Mouse (Mus musculus) cerebellum, postnatal 25 days (tissue): ENCODE results near the gene Pdzd7.

Experiments used
- DNase-seq, 2 experiments: peaks; one replicate each; pipeline ENCODE4 v3.0.0; 2021; ENCODE audit warnings: mixed read lengths in 2 of 2

Pdzd7 gene

DNA sequence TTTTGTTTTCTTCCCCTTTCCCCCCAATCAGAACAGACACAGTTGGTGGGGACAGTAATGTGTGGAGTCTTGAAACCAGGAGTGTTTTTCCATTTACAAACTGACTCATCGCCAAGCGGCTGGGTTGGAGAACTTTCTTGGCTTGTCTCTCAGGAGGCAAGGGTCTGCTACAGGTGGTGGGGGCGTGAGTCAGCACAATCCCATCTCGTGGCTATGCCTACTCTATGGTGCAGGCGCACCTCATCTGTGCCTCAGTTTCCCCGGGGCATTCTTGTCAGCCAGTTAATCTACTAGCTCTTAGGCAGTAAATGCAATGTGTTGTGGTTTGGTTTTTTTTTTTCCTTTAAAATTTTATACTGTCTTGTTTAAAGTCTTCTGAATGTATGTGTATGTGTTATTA, 62.2 kb downstream of the Pdzd7 start:
- peak in 1 of 2 experiments; percentile 9 for DNase-seq

DNA sequence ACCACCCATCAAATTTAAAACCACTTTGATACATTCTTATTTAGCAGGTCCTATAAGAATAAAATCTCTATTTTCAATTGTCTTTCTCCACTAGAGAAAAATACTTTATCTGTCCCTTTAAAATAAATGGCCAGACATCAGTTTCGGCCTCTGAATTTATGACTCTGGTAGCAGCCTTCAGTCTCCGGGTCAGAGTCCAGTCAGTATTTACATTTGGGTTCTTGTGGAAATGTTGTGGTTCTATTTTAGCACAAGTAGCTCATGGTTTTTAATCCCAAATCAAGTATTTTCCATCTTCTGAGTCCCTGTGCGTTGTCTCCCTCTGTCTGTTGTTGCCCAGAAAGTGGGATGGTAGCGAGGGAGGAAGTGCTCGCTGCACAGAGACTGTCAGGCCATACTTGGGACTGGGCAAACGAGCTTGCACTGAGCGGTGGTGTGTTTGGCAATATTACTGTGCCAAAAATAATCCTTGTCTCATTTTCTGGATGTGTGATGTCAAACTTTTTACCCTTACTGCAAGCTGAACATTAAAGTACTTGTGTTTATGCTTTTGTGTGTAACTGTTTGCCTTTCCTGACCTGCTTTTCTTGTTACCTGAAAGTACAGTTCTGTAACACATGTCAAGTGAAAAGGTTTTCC, 62.9 kb downstream of the Pdzd7 start:
- DNase-seq: no peak

DNA sequence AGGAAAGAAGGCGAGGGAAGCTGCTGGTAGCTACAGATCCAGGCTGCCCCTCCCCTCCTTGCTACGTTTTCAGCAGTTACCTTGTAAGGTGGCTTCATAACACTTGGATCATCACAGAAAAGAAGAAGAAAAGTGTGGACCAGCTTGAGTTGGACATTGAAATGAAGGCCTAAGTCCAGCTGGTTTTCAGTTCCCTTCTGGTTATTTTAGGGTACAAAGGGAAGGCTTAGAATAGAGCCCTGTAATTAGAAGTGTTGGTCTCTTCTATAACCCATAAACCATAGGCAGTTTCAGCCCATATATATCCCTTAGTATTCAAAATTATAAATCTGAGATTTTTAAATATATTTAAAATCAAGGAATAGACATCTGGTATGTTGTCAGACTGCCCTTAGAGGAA, 64.7 kb downstream of the Pdzd7 start:
- no peak for DNase-seq

DNA sequence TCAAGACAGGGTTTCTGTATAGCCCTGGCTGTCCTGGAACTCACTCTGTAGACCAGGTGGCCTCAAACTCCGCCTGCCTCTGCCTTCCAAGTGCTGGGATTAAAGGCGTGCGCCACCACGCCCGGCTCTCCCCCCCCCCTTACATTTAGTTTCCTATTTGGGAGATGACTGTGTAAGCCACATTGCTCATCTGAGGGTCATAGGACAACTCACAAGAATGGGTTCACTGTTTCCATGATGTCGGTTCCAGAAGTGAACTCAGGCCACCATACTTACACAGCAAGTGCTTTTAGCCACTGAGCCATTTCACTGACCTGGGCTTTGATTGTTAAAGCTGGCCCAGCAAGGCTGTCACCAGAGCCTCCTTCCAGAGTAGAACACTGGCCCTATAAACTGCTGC, 68.4 kb downstream of the Pdzd7 start:
- no peak for DNase-seq
